Mouse (Mus musculus): ENCODE measurements around the gene 1700069L16Rik.

The 1700069L16Rik gene

GRCm38 (mm10) chr5:113732182-113732581, 7.6 kb upstream of the 1700069L16Rik start:
- DNase-seq, result peak in 1 of 2 experiments; percentile 24

GRCm38 (mm10) chr5:113731174-113731573, 6.6 kb upstream of the 1700069L16Rik start:
- no peak for DNase-seq

GRCm38 (mm10) chr5:113730641-113731121, 6.1 kb upstream of the 1700069L16Rik start:
- no peak for DNase-seq

GRCm38 (mm10) chr5:113728691-113729090, 4.1 kb upstream of the 1700069L16Rik start:
- DNase-seq, result no peak

- no peak for DNase-seq
These were observed 3.4 kb upstream of the 1700069L16Rik start for GRCm38 (mm10) chr5:113728011-113728410.

GRCm38 (mm10) chr5:113727238-113727637, 2.7 kb upstream of the 1700069L16Rik start:
- no peak for DNase-seq

GRCm38 (mm10) chr5:113726618-113727017, 2.0 kb upstream of the 1700069L16Rik start:
- no peak for DNase-seq

GRCm38 (mm10) chr5:113725417-113725816, 845 bp upstream of the 1700069L16Rik start:
- no peak for DNase-seq

- DNase-seq, result no peak
These were observed 870 bp downstream of the 1700069L16Rik start for GRCm38 (mm10) chr5:113723567-113724237.

- DNase-seq, result no peak
These were observed 2.2 kb downstream of the 1700069L16Rik start for GRCm38 (mm10) chr5:113722224-113723013.

- no peak for DNase-seq
These were observed 5.3 kb downstream of the 1700069L16Rik start for GRCm38 (mm10) chr5:113719221-113719661.

- DNase-seq, result no peak
These were observed 7.8 kb downstream of the 1700069L16Rik start for GRCm38 (mm10) chr5:113716581-113717388.

GRCm38 (mm10) chr5:113712861-113713260, 11.7 kb downstream of the 1700069L16Rik start:
- no peak for DNase-seq

GRCm38 (mm10) chr5:113703803-113704585, 20.6 kb downstream of the 1700069L16Rik start:
- DNase-seq, result no peak

GRCm38 (mm10) chr5:113700388-113701023, 24.1 kb downstream of the 1700069L16Rik start:
- no peak for DNase-seq

- no peak for DNase-seq
These were observed 30.2 kb downstream of the 1700069L16Rik start for GRCm38 (mm10) chr5:113694415-113694814.

GRCm38 (mm10) chr5:113694000-113694399, 30.6 kb downstream of the 1700069L16Rik start:
- DNase-seq, result no peak

- no peak for DNase-seq
These were observed 31.3 kb downstream of the 1700069L16Rik start for GRCm38 (mm10) chr5:113693196-113693755.

- DNase-seq, result no peak
These were observed 33.7 kb downstream of the 1700069L16Rik start for GRCm38 (mm10) chr5:113690866-113691265.

- DNase-seq, result no peak
These were observed 34.5 kb downstream of the 1700069L16Rik start for GRCm38 (mm10) chr5:113690069-113690548.

- DNase-seq, result no peak
These were observed 37.1 kb downstream of the 1700069L16Rik start for GRCm38 (mm10) chr5:113687514-113687913.
